Mouse (Mus musculus) midbrain, embryonic 16.5 days (tissue): ENCODE results near the gene Hist1h4a. TPM values are rescaled to one million over a fixed set of nuclear protein-coding genes. Genes with fewer than 3 reads are reported as not detected.

Source experiments
- ATAC-seq: fragments of 200-750 bp; cut with Nextera tagmentation; 2 replicates; pipeline ENCODE4 v1.8.0; 2017; ENCODE audit warnings: moderate TSS enrichment
- H3K27ac ChIP-seq: fragments of 300-500 bp; sonication (generic); 2 replicates; pipeline ENCODE4 v1.5.1; 2014; ENCODE audit warnings: mild to moderate bottlenecking, low read length, mixed read lengths
- H3K27me3 ChIP-seq: fragments of 300-500 bp; sonication (generic); 2 replicates; pipeline ENCODE4 v1.6.1; 2014; ENCODE audit warnings: low read depth, low read length, mixed read lengths; ENCODE audit not compliant: control insufficient read depth, insufficient read depth
- H3K36me3 ChIP-seq: fragments of 300-500 bp; sonication (generic); 2 replicates; pipeline ENCODE4 v1.6.1; 2014; ENCODE audit warnings: mild to moderate bottlenecking, low read length, moderate library complexity, mixed read lengths; ENCODE audit not compliant: control insufficient read depth, insufficient read depth
- H3K4me1 ChIP-seq: fragments of 300-500 bp; sonication (generic); 2 replicates; pipeline ENCODE4 v1.6.1; 2014; ENCODE audit warnings: mild to moderate bottlenecking, low read length, mixed read lengths; ENCODE audit not compliant: control insufficient read depth, insufficient read depth
- H3K4me2 ChIP-seq: fragments of 300-500 bp; sonication (generic); 2 replicates; pipeline ENCODE4 v1.6.1; 2014; ENCODE audit warnings: mild to moderate bottlenecking, low read length, mixed read lengths
- H3K4me3 ChIP-seq: fragments of 300-500 bp; sonication (generic); 2 replicates; pipeline ENCODE4 v1.5.1; 2014; ENCODE audit warnings: low read depth, mild to moderate bottlenecking, low read length, moderate library complexity, mixed read lengths
- H3K9ac ChIP-seq: fragments of 300-500 bp; sonication (generic); 2 replicates; pipeline ENCODE4 v1.6.1; 2014; ENCODE audit warnings: low read depth, low read length, mixed read lengths
- H3K9me3 ChIP-seq: fragments of 300-500 bp; sonication (generic); replicated peaks from 2 replicates; pipeline ENCODE4 v1.6.1; 2014; ENCODE audit warnings: mild to moderate bottlenecking, low read length, mixed read lengths; ENCODE audit not compliant: control insufficient read depth, poor library complexity, severe bottlenecking
- WGBS: fragments of 180-500 bp; shearing (Covaris S2); extraction: QIAGEN DNeasy Blood & Tissue Kit; methylation state at CpG from one replicate; pipeline ENCODE4 v1.1.7; 2014; 5-methylcytosine and 5-hydroxymethylcytosine counted together
- polyA plus RNA-seq: library from polyadenylated mRNA; unstranded; fragments of >200 nt; fragmentation: Nextera tagmentation; extraction: Ambion mirVana; gene quantifications from 2 replicates; pipeline ENCODE4 v1.2.1, GENCODE M21; 2015

Gene Hist1h4a
- polyA plus RNA-seq, 1 experiment from 2014 or later: 0.72 TPM

GRCm38 (mm10) chr13:23760240-23760971, 624 bp downstream of the Hist1h4a start:
- H3K9me3 ChIP-seq: no peaks in the 10 kb centered on the region
- peak; percentile 40 for ATAC-seq
- H3K36me3 ChIP-seq: no peaks in the 10 kb centered on the region
- peak overlapping the region; percentile 57 for H3K9ac ChIP-seq
- WGBS: 2% methylated on average over 18 of the region's 27 CpGs
- peaks cover 30% of the 10 kb centered on the region for H3K4me1 ChIP-seq
- H3K4me2 ChIP-seq: peak overlapping the region; percentile 82
- no peaks in the 10 kb centered on the region for H3K27me3 ChIP-seq
- peak overlapping the region; percentile 44 for H3K4me3 ChIP-seq
- H3K27ac ChIP-seq: peak overlapping the region; percentile 82

GRCm38 (mm10) chr13:23759916-23760239, 1.2 kb downstream of the Hist1h4a start:
- H3K4me2 ChIP-seq: peak overlapping the region; percentile 82
- H3K27me3 ChIP-seq: no peaks in the 10 kb centered on the region
- H3K4me1 ChIP-seq: peaks cover 30% of the 10 kb centered on the region
- no peak for ATAC-seq
- H3K9ac ChIP-seq: no peak overlapping the region
- no peaks in the 10 kb centered on the region for H3K36me3 ChIP-seq
- H3K9me3 ChIP-seq: no peaks in the 10 kb centered on the region
- WGBS: 71% methylated on average over 1 of the region's 1 CpGs
- peak overlapping the region; percentile 44; the same call in 1 of the 2 replicates for H3K4me3 ChIP-seq
- H3K27ac ChIP-seq: peak overlapping the region; percentile 82; the same call in 1 of the 2 replicates

- H3K4me2 ChIP-seq: no peak overlapping the region
- H3K27me3 ChIP-seq: no peaks in the 10 kb centered on the region
- H3K36me3 ChIP-seq: no peaks in the 10 kb centered on the region
- H3K4me1 ChIP-seq: peaks cover 26% of the 10 kb centered on the region
- no peak overlapping the region for H3K27ac ChIP-seq
- no peak overlapping the region for H3K4me3 ChIP-seq
- H3K9me3 ChIP-seq: no peaks in the 10 kb centered on the region
- no peak for ATAC-seq
- H3K9ac ChIP-seq: no peak overlapping the region
- 81% methylated on average over 3 of the region's 3 CpGs for WGBS
Observed at GRCm38 (mm10) chr13:23759251-23759771, 1.7 kb downstream of the Hist1h4a start.

GRCm38 (mm10) chr13:23757921-23758320, 3.1 kb downstream of the Hist1h4a start:
- Histone ChIP-seq H3K4me2 (no peak overlapping the region), H3K27ac (no peak overlapping the region), H3K36me3 (no peaks in the 10 kb centered on the region), H3K9ac (no peak overlapping the region), H3K27me3 (no peaks in the 10 kb centered on the region), H3K9me3 (no peaks in the 10 kb centered on the region), H3K4me3 (no peak overlapping the region), H3K4me1 (peaks cover 17% of the 10 kb centered on the region)
- ATAC-seq: no peak
- WGBS: 48% methylated on average over 3 of the region's 3 CpGs

GRCm38 (mm10) chr13:23757211-23757773, 3.7 kb downstream of the Hist1h4a start:
- Histone ChIP-seq H3K9ac (peak overlapping the region; percentile 23), H3K4me3 (peak overlapping the region; percentile 43), H3K9me3 (no peaks in the 10 kb centered on the region), H3K36me3 (no peaks in the 10 kb centered on the region), H3K4me2 (peak overlapping the region; percentile 71), H3K27ac (peak overlapping the region; percentile 77), H3K4me1 (peaks cover 17% of the 10 kb centered on the region), H3K27me3 (no peaks in the 10 kb centered on the region)
- WGBS: under 1% methylated on average over 14 of the region's 23 CpGs
- ATAC-seq: no peak; the same call in 1 of the 2 replicates

- peak; percentile 77 for ATAC-seq
- WGBS: 0% methylated on average over 17 of the region's 22 CpGs
- H3K9me3 ChIP-seq: no peaks in the 10 kb centered on the region
- peak within 1 kb of the TSS; percentile 43 for H3K4me3 ChIP-seq
- peak within 1 kb of the TSS; percentile 77 for H3K27ac ChIP-seq
- no peaks in the 10 kb centered on the region for H3K27me3 ChIP-seq
- H3K4me1 ChIP-seq: peaks cover 18% of the 10 kb centered on the region
- H3K4me2 ChIP-seq: peak within 1 kb of the TSS; percentile 71
- no peaks in the 10 kb centered on the region for H3K36me3 ChIP-seq
- peak within 1 kb of the TSS; percentile 23 for H3K9ac ChIP-seq
Observed at GRCm38 (mm10) chr13:23756790-23757189, 4.2 kb downstream of the Hist1h4a start, which contains the start of gene Hist1h4b. Gene Hist1h4b (plus strand): TSS chr13:23757013.

- no peak overlapping the region for H3K4me2 ChIP-seq
- no peak overlapping the region for H3K9ac ChIP-seq
- no peaks in the 10 kb centered on the region for H3K9me3 ChIP-seq
- H3K27ac ChIP-seq: no peak overlapping the region
- no peak for ATAC-seq
- H3K4me3 ChIP-seq: no peak overlapping the region
- H3K36me3 ChIP-seq: no peaks in the 10 kb centered on the region
- H3K4me1 ChIP-seq: peaks cover 17% of the 10 kb centered on the region
- H3K27me3 ChIP-seq: no peaks in the 10 kb centered on the region
Observed at GRCm38 (mm10) chr13:23755000-23755399, 6.0 kb downstream of the Hist1h4a start.

- H3K27ac ChIP-seq: no peak overlapping the region
- no peak overlapping the region for H3K4me2 ChIP-seq
- H3K4me3 ChIP-seq: no peak overlapping the region
- no peaks in the 10 kb centered on the region for H3K27me3 ChIP-seq
- WGBS: 59% methylated on average over 4 of the region's 4 CpGs
- H3K9me3 ChIP-seq: no peaks in the 10 kb centered on the region
- H3K9ac ChIP-seq: no peak overlapping the region
- no peaks in the 10 kb centered on the region for H3K36me3 ChIP-seq
- ATAC-seq: no peak
- peaks cover 14% of the 10 kb centered on the region for H3K4me1 ChIP-seq
Observed at GRCm38 (mm10) chr13:23753314-23754078, 7.5 kb downstream of the Hist1h4a start.
